Mouse (Mus musculus) heart, postnatal 14 days (tissue): ENCODE data around the gene Evpl. TPM values are rescaled to one million over a fixed set of nuclear protein-coding genes. Genes with fewer than 3 reads are reported as not detected.

Experiments used
- DNase-seq, 2 experiments: peaks; one replicate each; pipeline ENCODE4 v3.0.0; 2021 to 2022
- intact Hi-C: fragments of 180-260 bp; cut with DNase I; formaldehyde crosslinking; loops from one replicate; pipeline ENCODE4 v1.15.1; 2025
- total RNA-seq, 2 experiments: library from RNA; stranded (reverse); gene quantifications; 2 replicates each; pipeline ENCODE4 v1.2.3; 2021

The Evpl gene
- total RNA-seq, 2 experiments from 2014 or later: 0.83 to 0.93 TPM

DNA sequence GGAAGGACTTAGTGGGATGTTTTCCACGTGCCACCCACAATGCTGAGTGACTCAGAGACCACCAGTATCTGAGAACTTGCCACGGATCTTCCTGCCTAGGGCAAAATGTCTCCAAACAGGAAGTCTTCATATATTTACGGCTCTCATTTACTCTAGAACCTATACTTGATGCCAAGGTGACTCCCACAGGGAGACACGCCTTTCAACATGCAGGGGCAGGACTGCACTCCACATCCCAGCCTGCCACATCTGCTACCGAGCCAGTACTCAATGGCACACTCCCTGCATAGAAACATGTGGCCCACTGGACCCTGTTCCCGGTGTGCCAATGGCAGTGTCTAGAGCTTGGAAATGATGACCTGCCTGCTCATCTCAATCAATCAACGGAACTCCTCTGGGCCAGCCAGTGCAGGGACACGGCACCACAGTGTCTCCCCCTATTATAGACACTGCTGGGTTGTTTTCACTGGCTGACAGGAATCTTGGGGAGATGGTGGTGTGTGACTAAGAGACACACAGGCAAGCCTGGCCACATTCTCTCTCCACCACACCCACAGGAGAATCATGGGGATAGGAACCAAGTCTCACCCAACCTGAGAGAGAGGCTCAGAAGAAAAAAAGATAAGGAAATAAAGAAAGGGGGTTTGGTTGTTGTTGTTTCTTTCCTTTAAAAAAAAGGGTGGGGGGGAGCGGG is 18.3 kb upstream of the Evpl start:
- no peak for DNase-seq
- intact Hi-C loops: no loop called here

DNA sequence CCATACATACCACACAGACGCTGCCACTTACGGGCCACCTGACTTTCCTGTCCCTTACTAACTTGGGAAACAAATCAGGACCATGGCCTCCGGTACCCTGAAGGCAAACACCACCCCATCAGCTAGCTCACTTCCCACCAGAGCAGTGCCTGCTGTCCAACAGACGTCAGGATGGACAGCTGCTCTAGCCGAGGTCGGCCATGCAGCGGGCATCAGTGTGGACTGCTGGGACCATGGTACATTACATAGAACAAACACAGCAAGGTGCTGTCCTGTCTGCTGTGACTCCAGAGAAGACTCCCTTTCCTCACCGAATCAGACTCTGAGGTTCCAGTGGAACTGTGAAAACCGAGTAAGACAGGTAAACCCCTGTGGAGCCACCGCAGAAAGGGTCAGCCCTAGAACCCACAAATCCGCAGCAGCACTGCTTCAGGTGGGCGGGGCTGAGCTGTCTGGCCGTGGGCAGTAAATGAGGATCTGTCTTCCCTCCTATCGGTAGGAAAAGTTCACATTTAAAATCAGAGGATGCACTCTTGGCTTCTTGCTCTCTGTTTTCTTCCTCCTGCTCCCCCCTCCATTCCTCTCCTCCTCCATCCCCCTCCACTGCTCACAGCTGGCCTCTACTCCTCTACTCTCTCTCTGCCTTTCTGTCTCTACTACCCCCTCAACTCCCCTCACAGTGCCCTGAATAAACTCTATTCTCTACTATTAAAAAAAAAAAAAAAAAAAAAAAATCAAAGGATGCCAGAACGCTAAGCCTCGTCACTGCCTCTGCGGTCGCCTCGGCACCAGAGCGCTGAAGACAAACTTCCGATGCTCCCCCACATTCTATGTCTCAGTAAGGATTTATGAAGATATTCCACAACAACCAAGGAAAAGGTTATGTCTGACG is 17.5 kb upstream of the Evpl start:
- no peak for DNase-seq
- intact Hi-C loops: no loop called here

DNA sequence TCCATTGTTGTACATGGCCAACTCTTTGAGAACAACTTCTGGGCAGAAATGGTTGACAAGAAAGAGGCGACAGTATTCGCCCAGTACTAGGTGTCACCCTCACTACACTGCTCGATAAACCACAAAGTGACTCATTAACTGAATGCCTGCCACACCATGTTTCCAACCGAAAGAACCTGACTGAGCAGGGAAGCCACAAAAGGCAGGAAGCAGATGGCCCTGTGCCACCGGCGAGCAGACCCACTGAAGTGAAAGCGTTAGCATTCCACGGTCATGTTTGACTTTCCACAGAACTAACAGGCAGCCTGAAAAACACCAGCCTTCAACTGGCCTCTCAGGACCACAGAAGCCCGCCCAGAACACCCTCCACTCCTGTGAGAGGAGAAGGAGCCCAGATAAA is 16.8 kb upstream of the Evpl start:
- no peak for DNase-seq
- intact Hi-C loops: no loop called here

DNA sequence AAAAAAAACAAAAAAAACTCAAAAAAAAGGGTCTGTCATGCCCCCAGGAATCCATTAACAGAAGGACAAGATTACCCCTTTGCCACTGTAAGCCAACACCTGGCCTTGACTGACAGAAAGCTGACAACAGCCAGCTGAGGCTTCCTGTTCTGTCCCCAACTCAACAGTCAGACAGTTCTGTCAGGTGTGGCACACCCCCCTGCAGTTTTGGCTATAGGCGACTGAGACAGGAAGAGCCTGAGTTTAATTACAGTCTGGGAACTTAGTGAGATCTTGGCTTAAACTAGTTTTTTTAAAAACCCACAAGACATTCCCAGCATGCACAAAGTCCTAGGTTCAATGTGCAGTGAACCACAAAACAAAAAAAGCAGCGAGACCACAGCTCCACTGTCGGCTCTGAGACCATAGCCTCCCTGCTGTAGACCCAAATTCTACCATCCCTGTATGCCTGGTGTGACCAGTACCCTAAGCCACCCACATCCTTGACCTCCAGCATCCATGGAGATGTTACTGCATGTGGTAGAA is 15.3 kb upstream of the Evpl start:
- intact Hi-C loops: no loop called here
- no peak for DNase-seq

DNA sequence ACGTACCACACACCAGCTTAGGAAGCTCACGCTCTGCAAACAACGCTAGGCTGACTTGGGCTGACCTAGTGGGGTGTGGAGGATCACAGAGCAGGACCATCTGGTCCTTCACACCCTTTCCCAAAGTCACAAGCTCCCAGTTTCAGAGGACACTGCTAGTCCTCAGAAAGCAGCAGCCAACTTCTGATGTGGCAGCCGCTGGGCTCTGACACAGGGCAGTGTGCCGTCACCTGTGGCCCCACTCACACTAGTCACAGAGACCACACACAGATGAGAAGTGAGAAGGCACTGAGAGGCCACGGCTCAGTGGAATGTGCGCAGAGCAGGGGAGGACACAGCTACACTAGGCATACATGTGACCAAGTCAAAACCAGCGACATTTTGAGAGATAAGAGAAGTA is 13.0 kb upstream of the Evpl start:
- no peak for DNase-seq
- intact Hi-C loops: no loop called here

DNA sequence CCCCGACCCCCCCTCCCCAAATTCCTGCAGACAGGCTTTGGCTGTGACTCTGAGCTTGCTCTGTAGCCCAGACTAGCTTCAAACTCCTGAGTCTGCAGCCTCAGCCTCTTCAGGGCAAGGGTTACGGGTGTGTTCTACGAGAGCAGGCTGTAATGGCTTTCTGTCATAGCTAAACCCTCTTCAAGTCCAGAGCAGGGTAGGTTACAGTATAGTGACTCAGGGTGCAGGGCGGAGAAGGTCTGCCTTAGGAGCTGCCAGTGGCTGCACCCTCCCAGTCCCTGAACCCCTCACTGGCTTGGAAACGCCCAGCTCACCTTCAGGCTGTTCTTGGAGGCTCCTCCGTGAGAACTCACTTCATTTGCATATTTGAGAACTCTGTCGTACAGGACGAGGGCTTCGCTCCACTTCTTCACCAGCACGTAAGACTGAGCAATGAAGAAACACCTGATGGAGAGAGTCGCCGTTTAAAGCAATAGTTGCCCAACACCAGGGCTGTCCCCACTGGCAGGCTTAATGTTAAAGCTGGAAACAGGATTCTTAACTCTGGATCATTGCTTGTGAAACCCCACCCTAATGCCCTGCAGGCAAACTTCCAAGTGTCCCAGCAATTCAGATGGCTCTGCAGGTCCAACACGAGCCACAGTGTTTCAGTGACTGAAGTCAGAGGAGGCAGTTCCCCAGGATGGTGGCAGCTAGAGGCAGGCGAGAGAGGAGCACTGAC is 9.8 kb upstream of the Evpl start:
- no peak for DNase-seq
- intact Hi-C loops: no loop called here

DNA sequence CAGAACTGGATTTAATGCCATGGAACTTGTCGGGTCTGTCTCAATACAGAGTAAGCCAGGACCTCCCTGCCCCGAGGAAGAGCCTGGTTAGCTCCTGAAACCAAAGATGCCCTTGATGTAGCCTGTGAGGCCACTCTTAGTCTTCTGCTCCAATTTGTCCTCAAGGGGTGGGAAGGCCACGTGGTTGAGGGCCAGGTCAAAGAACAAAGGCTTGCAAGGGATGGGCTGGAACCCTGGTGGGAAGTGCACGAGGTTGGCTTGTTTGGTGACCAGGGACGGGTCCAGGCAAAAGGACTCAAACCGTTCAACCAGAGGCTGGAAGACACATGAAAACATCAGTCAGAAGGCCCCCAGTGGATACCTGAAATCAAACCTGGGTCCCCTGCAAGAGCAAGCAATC is 7.7 kb upstream of the Evpl start:
- no peak for DNase-seq
- intact Hi-C loops: no loop called here

DNA sequence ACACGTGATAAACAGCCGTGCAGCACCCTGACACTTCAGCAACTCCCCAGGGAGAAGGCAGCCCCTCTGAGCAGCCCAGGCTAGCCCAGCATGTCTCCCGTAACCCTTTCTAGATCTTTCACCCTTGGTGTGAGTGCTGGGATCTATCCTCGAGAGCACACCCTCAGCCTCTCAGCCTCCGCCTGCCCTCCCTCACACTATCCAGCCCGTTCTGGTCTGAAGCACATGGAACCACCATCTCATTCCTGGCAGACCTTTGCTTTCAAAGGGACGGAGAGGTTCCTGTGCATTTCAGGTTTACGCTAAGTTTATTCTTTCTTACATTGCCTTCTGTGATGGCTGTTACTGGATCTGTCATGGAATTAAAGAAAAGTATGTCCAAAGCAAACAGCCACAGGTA is 6.7 kb upstream of the Evpl start:
- DNase-seq: no peak
- intact Hi-C loops: no loop called here

DNA sequence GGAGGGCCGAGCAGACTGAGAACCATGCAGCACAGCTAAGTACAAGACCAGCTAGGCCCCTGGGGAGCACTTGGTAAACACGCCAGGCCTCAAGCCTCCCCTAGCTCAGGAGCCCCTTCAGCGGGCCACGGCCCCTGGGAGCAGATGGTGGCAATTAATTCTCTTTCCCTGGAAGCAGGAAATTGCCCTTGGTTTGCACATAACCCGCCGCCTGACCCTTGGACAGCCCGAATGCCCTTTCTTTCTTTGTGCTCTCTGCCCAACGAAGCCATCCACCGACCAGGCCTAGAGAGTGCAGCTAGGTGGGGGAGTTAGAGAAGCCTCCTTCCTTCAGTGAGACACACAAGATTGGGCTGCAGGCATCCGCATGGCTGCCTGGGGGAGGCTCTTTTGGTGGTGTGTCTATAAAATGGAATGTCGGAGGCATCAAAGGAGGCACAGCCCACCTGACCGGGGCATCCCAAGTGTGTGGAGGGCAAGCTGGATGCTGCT is 3.9 kb upstream of the Evpl start:
- DNase-seq: no peak
- intact Hi-C loops: no loop called here

DNA sequence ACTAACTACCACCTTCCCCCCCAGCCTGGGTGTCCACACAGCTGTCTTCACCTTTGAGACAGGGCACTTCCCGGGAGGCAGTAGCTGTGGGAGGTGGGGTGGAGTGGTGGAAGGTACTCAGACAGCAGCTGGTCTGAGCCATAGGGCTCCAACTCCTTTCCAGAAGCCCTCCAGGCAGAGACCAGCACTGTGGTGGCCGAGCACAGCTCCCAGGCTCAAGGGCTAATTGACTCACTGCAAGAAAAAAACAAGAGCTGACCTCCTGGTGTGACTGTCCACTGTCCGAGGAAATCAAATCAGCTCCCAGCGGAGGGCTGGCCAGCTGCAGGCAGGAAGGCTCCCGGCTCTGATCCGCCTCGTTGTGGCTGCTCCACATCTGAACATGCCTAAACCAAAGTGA is 1.9 kb upstream of the Evpl start:
- no peak for DNase-seq
- intact Hi-C loops: no loop called here

DNA sequence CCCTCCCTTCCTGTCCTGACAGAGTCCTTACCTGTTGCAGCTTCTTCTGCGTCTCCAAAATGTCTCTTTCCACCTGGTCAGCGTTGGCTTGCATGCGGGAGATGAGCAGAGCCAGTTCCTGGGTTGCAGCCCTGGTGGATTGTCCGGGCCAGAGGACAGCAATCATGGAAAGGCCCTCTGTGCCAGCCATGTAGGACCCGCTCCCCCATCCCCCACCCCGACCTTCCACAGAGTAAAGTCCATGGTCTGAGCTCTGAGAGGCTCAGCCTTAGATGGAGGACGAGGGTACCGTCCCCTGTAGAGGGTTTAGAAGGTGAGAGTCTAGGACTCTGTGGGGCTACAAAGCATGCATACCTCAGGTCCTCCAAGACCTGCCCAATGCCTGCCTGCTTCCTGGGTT is 3.0 kb downstream of the Evpl start:
- DNase-seq: no peak
- intact Hi-C loops: no loop called here

DNA sequence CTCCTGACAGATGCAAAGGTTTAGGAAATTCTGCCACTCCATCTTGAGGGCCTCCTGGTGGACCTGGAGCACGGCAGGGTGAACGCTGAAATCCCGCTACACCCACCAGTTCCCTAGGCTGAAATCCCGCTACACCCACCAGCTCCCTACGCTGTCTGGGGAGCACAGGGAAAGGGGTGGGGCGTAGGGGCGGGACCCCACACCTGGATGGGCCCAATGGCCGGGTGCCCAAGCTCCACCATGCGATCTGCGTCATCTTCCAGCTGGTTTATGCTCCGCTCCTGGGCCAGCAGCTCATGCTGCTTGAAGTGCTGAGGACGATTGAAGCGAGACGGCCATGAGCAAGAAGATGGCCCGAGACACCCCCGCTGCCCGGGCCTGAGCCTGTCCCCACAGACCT is 5.5 kb downstream of the Evpl start:
- no peak for DNase-seq
- intact Hi-C loops: no loop called here

DNA sequence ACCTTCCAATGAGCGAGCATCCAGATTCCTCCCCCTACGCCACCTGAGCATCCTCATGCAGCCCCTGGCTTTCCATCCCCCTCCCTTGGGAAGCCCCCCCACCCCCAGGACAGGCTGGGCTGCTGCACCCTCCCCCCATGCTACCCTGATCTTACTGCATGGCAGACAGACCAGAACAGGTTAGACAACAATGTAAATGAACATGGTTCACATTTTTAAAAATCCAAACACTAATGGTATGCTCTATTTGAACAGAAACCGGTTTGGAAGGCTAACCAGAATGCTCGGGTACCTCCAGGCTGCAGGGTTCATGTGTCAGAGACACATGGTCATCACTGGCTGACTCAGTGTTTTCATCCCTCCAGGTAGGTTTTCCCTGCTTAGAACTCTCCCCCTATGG is 9.2 kb downstream of the Evpl start:
- DNase-seq: no peak
- intact Hi-C loops: loop anchor here (5.0 kb wide), 1 partner anchor 219 kb away; no protein-coding TSS in a partner anchor

DNA sequence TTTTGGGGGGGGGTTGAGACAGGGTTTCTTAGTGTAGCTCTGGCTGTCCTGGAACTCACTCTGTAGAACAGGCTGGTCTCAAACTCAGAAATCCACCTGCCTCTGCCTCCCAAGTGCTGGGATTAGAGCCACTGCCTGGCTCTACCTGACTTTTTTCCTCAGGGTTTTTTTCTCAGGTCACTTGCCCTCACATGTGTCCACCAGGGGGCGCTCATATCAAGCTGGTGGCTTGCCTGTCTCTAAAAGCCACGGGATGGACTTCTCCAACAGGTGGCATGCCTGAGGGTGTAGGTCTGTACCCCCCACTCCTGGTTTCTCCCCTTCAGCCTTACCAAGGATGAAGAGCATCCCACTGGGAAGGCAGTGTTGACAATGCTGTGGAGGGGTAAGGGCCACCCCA is 11.5 kb downstream of the Evpl start:
- intact Hi-C loops: loop anchor here (1.0 to 5.0 kb wide), 3 partner anchors 68 to 238 kb away; no protein-coding TSS in a partner anchor
- DNase-seq: peak; percentile 83 to 91

DNA sequence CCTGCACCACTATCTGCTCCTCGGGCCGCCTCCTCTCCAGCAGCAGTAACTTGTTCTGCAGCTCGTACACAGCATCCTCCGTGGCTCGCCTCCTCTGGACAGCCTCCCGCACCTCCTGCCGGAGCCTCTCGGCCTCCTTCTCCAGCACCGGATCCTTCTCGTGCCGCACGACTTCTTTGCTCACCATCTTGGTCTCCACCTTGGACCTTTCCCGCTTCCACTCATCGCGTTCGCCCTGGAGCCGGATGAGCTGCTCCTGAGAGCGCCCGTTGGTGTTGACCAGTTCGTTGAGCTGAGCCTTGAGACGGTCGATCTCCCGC is 15.2 kb downstream of the Evpl start:
- intact Hi-C loops: no loop called here
- DNase-seq: no peak

DNA sequence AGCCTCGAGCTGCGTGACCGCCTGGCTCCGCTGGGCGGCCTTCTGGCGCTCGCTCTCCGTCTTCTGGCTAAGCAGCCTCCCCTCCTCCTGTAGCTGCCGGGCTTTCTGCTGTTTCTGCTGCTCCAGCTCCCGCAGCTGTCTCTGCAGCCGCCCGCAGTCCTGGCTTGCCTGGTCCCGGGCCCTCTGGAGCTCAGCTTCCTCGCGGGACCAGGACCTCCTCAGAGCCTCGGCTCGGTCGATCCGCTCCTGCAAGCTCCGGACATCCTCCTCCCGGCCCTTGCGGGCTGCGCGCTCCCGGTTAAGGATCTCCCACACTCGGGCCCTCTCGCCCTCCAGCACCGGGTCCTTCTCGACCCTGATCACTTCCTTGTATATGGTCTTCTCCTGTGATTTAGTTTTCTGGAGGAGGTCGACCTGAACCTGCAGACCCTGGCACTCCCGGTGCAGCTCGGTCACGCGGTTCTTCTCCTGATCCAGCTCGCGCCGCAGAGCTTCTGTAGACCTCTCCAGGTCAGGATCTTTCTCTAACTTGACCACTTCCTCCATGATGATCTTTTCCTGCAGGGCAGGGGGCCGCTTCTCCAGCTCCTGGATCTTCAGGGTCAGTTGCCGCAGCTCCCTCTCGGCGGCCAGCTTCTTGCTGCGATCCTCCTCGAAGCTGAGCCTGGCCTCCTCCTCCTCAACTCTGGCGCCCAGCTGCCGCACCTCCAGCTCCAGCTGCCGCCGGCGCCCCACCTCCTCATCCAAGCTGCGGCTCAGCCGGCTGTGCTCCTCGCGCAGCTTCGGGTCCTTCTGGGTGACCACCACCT is 15.7 kb downstream of the Evpl start:
- DNase-seq: peak; percentile 47 to 59
- intact Hi-C loops: no loop called here

DNA sequence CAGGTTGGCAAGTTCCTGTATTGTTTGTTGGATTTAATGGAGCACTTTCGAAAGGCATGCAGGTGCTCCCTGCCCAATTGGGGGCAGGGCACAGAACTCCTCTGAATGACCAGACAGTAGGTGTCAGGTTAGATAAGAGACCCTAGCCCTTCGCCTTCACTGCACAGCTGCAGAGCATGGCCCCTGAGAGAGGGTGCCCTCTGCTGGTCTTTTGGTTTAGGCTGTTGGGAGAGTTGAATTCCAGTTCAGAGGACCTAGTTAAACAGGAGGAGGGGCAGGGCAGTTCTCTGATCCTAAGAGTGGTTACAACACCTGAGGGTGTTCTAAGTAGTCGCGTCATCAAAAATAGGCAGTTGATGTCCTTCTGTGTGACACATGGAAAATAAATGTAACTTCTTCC is 18.0 kb downstream of the Evpl start:
- peak; percentile 74 to 82 for DNase-seq
- intact Hi-C loops: loop anchor here (1.0 to 5.0 kb wide), 4 partner anchors 19 to 133 kb away; partner anchors contain the start of genes Fbf1 and Wbp2

DNA sequence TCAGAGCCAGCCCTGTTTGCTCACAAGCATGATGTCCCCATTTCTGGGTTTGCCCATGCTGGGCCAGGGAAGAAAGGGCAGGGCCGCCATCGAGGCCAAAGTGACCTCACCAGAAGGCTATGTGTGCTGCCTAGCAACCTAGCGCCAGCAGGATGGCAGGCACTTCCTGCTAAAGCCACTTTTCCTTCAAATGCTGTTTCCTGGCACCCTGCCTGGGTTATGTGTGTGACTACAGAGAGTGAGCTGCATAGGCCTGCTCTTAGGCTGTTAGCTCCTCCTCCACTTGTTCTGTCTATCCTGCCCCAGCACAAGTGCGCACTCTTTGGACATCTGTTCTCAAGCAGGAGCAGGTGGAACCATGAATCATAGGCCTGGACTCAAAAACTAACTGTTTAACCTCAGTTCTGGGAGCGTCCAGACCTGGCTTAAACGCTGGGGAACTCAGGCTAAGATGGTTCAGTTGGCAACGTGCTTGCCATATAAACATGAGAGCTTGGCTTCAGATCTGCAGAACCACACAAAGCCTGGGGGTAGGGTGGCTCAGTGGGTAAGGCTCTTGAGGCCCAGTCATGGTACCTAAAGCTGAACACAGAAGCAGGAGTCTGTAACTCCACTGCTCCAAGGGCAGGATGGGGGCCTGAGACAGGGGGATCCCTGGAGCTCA is 19.0 kb downstream of the Evpl start:
- intact Hi-C loops: loop anchor here (2.0 to 5.0 kb wide), 3 partner anchors 18 to 132 kb away; partner anchors contain the start of genes Fbf1 and Wbp2

DNA sequence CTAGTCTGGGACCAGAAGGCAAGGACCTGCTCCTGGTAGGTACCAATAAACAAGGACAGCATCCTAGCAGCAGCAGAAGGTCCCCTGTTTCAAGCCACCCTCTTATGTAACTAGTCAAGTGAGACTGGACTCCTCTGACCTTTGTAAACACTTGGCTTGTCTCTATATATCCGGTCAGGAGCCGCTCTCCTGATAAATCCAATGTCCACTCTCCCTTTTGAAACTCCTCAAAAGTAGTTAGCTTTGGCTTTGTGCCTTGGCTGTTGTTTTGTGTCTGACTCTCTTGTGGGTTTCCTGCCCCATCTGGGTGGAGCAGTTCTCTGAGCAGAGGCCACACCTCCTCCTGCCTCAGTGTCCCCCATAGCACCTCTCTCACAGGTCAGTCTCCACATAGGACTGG is 19.6 kb downstream of the Evpl start:
- DNase-seq: peak in 1 of 2 experiments; percentile 61

More for the DNA sequence above, 19.0 kb downstream of the Evpl start:
- DNase-seq: peak; percentile 86 to 91

More for the DNA sequence above, 19.6 kb downstream of the Evpl start:
- intact Hi-C loops: loop anchor here (2.0 to 5.0 kb wide), 3 partner anchors 17 to 131 kb away; partner anchors contain the start of genes Fbf1 and Wbp2
